Mouse (Mus musculus) gastrocnemius, adult 8-10 months (tissue): Measurements from ENCODE around the gene Yap1. TPM values are rescaled to one million over a fixed set of nuclear protein-coding genes. Genes with fewer than 3 reads are reported as not detected.

Experiments used
- DNase-seq, 2 experiments: peaks; one replicate each; pipeline ENCODE4 v3.0.0; 2022; ENCODE audit warnings: low spot score in 2 of 2
- total RNA-seq, 4 experiments: library from RNA; stranded (reverse); gene quantifications; 2 replicates each; pipeline ENCODE4 v1.2.4; 2022

The Yap1 gene
- 10 to 100 TPM; 34.6 to 42.5 (median 36.6) TPM for total RNA-seq

GRCm38 (mm10) chr9:8004370-8004991 is at the start of gene Yap1:
TSS of gene Yap1 (minus strand) at chr9:8004596.
- peak; percentile 86 to 88 for DNase-seq

DNA sequence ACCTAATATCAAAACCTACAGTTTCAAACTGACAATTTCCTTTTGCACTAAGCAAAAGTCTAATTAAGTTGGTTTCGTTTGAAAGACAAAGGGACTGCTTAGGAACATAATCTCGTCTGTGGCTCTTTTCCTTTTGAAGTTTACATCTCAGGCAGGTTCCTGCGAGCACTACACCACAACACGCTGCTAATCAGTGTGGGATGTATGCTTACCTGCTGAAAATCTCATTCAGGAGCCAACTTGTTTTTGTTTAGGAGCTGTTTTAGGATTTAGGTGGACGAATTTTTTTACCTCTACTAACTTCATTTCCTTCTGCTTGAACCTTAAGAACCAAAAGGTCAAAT is 38.6 kb upstream of the Yap1 start:
- DNase-seq: no peak

- peak; percentile 95 to 96 for DNase-seq
These were observed 38.1 kb upstream of the Yap1 start, which contains the start of gene Cfap300 for GRCm38 (mm10) chr9:8042338-8043043. TSS of gene Cfap300 (minus strand) at chr9:8042823.

DNA sequence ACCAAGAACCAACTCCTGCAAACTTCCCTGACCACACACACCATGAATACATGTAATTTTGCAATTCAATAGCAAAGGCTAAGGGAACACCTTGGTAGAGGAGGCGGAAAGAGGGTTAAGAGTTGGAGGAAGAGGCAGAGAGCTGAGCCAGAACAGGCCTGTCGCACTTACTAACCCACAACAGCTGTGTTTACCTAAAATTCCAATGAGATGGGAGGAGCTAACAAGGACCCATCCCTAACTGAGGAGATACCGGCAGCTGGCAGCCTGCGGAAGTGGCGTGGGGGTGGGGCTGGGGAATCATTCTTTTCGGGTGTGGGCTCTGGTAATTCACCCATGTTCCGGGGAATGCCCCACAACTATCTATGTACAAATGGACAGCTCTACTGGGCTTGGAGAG is 31.1 kb upstream of the Yap1 start:
- no peak for DNase-seq

DNA sequence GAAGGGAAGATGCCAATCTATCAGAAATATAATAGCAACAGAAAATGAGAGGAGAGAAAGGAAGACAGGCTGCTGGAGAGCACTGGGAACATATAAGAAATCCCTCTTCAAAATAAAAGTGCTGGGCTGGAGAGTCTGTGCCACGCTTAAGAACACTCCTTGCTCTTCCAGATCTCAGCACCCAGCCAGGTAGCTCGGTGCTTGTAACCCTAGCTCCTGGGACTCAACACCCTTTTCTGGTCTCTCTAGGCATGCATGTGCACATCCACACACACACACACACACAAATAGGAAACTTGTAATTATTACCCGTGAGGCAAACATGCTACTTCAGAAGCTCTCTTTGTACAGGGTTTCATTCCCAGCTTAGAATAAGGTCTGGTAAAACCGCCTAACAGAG is 30.7 kb upstream of the Yap1 start:
- no peak for DNase-seq

DNA sequence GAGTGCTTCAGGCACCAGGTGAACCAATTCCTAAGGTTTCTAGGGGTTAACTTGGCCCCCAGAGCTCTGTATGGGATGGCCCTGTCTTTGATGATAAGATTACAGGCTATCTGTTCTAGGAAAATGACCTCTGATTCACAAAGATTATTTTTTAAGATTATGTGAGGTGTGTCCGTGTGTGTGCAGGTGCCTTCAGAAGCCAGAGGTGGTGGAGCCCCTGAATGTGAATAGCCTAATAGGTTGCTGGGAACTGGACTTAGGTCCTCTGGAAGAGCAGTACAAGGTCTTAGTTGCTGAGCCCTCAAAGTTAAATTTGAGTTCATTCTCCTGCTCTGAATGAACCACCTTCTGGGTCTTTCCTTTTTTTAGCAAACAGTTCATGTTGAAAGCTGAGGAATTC is 29.7 kb upstream of the Yap1 start:
- no peak for DNase-seq

- no peak for DNase-seq
These were observed 28.5 kb upstream of the Yap1 start for GRCm38 (mm10) chr9:8032847-8033246.

- DNase-seq: no peak
These were observed 14.2 kb upstream of the Yap1 start for GRCm38 (mm10) chr9:8018609-8019008.

DNA sequence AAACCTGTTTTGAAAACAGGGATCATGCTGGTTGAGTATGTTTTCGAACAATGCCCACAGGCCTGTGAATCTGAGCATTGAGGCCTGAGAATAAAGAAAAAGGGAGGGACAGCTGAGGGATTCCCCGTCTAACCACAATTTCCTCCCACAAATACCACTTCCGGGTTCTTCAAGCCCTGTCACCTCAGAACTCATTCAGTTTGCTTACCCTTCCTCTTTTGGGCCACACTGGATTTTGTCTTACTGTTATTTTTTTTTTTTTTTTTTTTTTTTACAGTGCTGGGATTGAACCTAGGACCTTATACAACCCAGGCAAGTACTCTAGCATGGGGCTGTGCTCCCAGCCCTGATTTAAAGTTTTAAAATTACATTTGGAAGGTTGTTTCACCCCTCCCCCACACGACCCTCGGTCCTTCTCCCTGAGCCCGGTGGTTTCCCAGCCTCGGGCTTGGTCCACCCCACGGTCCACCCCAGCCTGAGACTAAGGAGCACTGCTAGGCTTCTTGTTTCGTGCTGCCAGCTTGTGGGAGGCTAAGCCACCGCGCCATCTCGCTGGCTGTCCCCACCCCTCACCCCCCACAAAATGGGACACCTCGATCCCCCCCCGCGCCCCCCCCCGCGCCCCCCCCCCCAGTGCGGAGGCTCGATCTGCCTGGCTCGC is 13.0 kb upstream of the Yap1 start:
- DNase-seq: no peak

GRCm38 (mm10) chr9:8003301-8004271 is 810 bp downstream of the Yap1 start:
- peak; percentile 40 to 41 for DNase-seq

- DNase-seq: no peak
These were observed 1.6 kb downstream of the Yap1 start for GRCm38 (mm10) chr9:8002806-8003205.

GRCm38 (mm10) chr9:8001352-8001751 is 3.0 kb downstream of the Yap1 start:
- DNase-seq: peak; percentile 10 to 30

- DNase-seq: no peak
These were observed 10.1 kb downstream of the Yap1 start for GRCm38 (mm10) chr9:7994275-7994674.

DNA sequence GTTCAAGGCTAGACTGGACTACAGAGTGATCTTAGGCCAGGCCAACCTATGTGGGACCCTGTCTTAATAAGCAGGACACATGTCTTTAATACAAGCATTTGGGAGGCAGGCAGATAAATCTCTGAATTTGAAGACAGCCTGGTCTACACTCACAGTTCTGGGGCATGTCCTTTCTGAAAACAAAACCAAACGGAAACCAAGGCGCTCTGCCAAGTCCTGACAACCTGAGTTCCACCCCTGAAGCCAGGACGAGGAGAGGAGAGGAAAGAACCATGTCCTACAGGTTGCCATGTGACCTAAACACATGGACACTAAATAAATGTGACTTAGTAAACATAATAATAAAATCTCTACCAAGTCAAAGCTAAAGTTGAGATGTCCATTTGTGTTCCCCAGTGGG is 11.7 kb downstream of the Yap1 start:
- no peak for DNase-seq

DNA sequence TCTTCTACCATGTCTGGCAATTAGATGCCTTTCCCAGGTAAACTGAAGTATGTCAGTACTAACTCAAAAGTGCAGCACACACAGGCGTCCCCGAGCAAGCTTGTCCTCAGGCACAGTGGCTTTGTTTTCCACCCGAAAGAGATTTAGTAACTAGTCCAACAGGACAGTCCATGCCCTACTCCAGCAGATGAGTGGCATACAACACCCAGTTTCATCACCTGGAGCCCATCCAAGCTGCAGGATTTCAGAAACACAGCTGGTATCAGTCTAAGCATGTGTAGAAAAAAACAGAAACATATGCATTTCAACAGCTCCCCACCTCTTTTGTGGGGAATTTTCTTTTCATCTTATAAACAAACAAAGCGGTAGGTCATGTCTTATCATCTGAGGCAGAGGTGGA is 13.5 kb downstream of the Yap1 start:
- DNase-seq: no peak

DNA sequence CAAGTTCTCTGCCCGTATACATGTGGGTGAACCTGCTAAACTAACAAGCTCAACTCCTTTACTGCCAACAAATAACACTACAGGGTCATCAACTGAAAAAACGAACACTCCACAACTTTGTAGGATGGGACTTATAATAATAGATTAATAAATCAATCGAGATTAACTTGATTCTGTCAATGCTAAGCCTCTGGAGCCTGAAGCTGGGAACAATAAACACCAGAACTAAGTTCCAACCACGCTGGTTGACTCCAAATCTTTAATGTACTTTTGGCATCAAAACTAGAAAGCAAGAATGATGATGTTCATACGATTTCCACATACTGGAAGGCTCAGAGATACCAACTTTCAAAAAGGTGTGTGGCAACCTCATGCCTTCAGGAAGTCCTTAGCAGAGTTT is 17.3 kb downstream of the Yap1 start:
- no peak for DNase-seq

- DNase-seq: no peak
These were observed 20.1 kb downstream of the Yap1 start for GRCm38 (mm10) chr9:7984287-7984686.

- no peak for DNase-seq
These were observed 20.7 kb downstream of the Yap1 start for GRCm38 (mm10) chr9:7983665-7984064.

DNA sequence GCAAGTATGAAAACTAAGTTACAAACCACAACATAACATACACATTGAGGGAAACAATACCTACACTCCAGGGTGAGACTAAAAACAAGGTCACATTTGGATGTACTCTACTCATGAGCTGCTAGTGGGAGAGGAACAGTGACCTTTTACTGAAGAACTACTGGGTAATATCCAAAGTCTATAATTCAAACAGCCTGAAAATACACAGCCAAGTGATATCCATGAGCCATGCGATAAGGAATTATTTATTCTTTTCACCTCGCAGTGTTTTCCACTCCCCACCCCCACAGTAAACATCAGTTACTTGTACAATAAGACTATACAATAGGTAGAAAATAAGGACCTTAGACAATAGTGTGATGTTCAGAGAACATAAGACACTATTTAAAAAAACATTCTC is 24.2 kb downstream of the Yap1 start:
- no peak for DNase-seq

DNA sequence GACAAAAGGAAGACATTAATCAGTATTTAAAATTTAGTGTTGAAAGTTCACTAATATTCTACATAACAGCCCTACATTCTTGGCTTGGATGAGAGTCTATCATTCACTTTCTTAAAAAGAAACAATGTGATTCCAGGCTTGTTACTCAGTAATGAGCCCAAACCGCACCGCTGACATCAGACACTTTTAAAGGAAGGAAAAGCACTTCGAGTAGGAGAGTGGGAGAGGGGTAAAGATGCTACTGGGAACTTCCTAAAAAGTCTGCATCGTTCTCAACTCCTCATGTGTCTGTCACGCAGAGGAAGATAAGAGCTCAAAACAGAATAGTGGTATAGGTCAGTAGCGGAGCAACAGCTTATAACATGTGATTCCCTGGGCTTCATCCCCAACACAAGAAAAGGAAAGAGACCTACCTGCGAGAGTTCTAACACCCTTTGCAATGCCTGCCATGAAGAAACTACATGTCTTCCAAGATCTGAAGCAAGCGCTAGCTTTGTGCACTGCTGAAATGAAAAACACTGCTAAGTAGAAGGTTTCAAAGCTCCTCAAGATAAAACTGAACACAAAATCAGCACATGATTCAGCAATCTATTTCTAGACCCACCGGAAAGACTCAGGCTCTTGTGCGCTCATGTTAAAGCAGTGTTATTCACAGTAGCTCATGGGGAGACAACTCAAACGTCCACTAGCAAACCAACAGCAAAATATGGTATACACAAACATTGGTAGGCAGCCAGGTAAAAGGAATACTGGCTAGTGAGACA is 25.1 kb downstream of the Yap1 start:
- DNase-seq: no peak

DNA sequence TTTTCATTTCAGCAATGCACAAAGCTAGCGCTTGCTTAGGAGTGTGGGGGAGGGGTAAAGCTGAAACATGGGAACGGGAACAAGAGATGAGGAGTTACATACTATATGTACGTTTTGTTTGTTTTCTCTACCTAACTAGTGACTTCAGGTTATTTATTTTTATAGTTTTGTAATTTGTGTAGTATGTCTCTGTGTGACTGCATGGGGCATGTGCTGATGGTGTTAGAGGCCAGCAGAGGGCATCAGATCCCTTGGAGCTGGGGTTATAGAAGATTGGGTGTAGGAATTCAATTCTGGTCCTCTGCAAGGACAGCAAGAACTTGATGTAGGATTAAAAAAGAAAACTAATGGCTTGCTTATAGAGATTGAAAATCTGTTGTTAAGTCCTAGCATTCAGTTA is 25.9 kb downstream of the Yap1 start:
- no peak for DNase-seq
